Mouse (Mus musculus): ENCODE results near the gene Slc5a6. TPM values are rescaled to one million over a fixed set of nuclear protein-coding genes. Genes with fewer than 3 reads are reported as not detected.
"Not testable (repeated sequence)": the region's sequence is repeated elsewhere in the genome, so short reads cannot be mapped to it uniquely, and the experiment has no call there.

Gene Slc5a6
- polyA plus RNA-seq, 1 experiment: 5.5 TPM

DNA sequence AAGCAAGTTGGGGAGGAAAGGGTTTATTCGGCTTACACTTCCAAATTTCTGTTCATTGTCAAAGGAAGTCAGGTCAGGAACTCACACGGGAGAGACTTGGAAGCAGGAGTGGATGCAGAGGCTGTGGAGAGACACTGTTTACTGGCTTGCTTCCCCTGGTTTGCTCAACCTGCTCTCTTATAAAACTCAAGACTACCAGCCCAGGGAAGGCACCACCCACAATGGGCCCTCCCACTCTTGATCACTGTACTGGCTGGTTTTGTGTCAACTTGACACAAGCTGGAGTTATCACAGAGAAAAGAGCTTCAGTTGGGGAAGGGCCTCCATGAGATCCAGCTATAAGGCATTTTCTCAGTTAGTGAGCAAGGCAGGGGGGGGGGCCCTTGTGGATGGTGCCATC, 22.3 kb upstream of the Slc5a6 start:
- H3K27ac ChIP-seq (ENCODE audit: insufficient read depth, low read depth, low read length): no peak overlapping the region
- no peaks in the 10 kb centered on the region for H3K4me1 ChIP-seq (ENCODE audit: control insufficient read depth, insufficient read depth, low read length)
- TF ChIP-seq POLR2A (IDR thresholded peaks at IDR 0.05; ENCODE audit: borderline replicate concordance, low read depth, low read length) (no peak), CTCF (IDR thresholded peaks at IDR 0.05; ENCODE audit: low read depth, low read length) (no peak)
- no peak overlapping the region for H3K4me3 ChIP-seq (ENCODE audit: insufficient read depth, low read length)

DNA sequence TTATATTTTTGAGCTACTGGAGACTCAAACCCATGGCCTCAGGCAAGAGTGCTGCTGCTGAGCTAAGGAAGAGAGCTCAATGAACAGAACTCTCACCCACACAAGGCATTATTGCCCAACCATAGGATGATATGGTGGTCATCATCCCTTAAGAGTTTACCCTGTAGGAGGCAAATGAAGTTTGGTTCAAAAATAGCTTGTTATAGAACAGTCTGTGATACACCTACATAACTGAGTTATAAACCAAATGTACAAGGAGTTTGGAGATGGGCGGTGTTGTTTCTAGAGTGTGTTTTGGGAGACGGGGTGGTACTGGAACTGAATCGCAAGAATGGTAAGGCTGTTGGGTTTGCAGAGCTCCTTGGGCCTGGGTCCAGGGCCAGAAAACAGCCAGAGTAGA, 21.1 kb upstream of the Slc5a6 start:
- no peak overlapping the region for H3K4me3 ChIP-seq (ENCODE audit: insufficient read depth, low read length)
- no peaks in the 10 kb centered on the region for H3K4me1 ChIP-seq (ENCODE audit: control insufficient read depth, insufficient read depth, low read length)
- TF ChIP-seq CTCF (IDR thresholded peaks at IDR 0.05; ENCODE audit: low read depth, low read length) (no peak), POLR2A (IDR thresholded peaks at IDR 0.05; ENCODE audit: borderline replicate concordance, low read depth, low read length) (no peak)
- no peak overlapping the region for H3K27ac ChIP-seq (ENCODE audit: insufficient read depth, low read depth, low read length)

DNA sequence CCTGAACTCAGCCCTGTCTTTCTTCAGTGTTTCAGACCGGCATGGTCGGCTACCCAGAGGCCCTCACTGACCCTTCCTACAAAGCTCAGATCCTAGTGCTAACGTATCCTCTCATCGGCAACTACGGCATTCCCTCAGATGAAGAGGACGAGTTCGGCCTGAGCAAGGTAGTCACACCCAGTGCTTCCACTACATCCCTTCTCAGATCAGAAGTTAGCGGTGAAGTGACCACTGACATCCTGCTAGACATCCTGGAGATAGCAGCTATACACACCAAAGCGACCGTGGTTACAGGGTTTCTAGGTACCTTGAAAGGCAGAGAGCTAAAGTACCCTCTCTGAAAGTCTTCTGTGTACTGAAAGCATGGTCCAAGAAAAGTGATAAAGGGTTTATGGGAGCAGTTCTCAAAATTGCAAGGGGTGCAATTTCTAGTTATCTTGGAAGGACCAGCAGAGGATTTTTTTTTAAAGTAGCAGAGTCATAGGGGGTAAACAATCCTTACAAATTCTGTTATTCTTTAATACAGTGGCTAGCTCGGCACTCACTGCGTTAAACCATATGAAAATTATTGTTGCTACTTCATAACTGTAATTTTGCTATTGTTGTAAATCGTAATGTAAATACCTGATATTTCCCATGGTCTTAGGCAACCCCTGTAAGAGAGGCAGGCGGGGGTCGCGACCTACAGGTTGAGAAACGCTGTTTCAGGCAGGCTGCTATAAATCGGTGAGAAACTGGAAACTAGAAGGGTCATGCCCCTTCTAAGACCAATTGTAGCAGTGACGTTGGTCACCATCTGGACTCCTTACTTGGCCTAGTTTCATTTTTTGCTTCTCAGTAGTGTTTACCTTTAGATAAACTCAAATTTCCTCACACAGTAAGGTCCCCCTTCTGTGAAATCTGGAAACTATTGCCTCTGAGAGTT, 6.8 kb upstream of the Slc5a6 start:
- Histone ChIP-seq H3K4me3 (ENCODE audit: insufficient read depth, low read length) (peak overlapping the region; percentile 76), H3K27ac (ENCODE audit: insufficient read depth, low read depth, low read length) (no peak overlapping the region), H3K4me1 (ENCODE audit: control insufficient read depth, insufficient read depth, low read length) (peaks cover 9% of the 10 kb centered on the region)
- TF ChIP-seq POLR2A (IDR thresholded peaks at IDR 0.05; ENCODE audit: borderline replicate concordance, low read depth, low read length) (no peak), CTCF (IDR thresholded peaks at IDR 0.05; ENCODE audit: low read depth, low read length) (no peak)

DNA sequence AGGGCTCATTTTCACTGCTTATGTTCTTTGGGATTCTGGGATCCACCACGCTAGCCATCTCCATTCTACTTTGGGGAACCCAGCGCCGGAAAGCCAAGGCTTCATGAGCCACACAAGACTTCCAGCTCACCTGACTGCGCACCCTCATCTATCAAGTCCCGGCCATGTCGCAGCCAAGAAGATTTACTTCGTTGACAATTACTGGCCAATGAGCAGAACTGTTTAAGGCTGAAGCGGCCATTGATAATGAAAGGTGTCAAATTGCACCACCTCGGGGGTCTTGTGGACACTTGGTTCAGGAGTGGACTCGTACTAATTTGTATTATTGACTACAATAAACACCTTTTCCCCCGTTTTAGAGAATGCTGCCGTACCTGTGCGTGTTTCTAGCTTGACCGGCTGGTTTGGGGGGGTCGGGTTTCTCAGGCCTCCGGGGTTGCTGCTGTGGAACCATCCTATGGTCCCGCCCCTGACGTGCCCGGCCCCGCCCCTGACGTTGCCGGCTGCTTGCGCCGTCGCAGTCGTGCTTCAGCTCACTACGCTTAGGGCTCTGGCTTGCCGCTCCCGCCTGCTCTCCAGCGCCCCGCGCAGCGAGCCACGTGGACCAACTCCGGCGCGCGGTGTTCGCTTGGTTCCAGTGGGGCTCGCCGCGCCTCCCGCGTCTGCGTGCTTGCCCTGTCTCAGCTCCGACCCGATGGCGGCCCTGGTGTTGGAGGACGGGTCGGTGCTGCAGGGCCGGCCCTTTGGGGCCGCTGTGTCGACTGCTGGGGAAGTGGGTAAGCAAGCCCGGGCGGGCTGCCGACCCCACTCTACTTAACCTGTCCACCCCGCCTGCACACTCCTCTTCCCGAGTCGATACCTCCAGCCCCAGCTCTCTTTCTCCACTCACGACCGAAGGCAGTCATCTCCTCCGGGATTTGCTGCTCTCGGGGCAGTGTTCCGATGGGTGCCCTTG, 5.8 kb upstream of the Slc5a6 start, which contains the start of gene Cad:
Gene Cad, plus strand, starts transcription at position 520 of the 955 bp plus-strand sequence.
- H3K27ac ChIP-seq (ENCODE audit: insufficient read depth, low read depth, low read length): peak within 1 kb of the TSS; percentile 8; the same call in 1 of the 2 replicates
- H3K4me1 ChIP-seq (ENCODE audit: control insufficient read depth, insufficient read depth, low read length): peaks cover 9% of the 10 kb centered on the region
- TF ChIP-seq CTCF (IDR thresholded peaks at IDR 0.05; ENCODE audit: low read depth, low read length) (no peak), POLR2A (IDR thresholded peaks at IDR 0.05; ENCODE audit: borderline replicate concordance, low read depth, low read length) (no peak)
- H3K4me3 ChIP-seq (ENCODE audit: insufficient read depth, low read length): peak within 1 kb of the TSS; percentile 76

DNA sequence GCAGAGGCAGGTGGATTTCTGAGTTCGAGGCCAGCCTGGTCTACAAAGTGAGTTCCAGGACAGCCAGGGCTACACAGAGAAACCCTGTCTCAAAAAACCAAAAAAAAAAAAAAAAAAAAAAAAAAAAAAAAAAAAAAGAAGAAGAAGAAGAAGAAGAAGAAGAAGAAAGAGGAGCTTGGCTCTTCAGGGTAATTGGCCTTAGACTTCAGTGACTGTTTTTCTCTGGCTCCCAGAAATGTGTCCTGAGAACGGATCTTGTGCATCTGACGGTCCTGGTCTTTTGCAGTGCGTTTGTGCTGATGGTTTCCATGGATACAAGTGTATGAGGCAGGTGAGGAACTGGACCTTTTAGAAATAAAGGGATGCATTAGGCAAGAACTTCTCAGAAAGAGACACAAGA, 5.0 kb upstream of the Slc5a6 start:
- H3K4me3 ChIP-seq (ENCODE audit: insufficient read depth, low read length); H3K4me1 ChIP-seq (ENCODE audit: control insufficient read depth, insufficient read depth, low read length); H3K27ac ChIP-seq (ENCODE audit: insufficient read depth, low read depth, low read length): not testable (repeated sequence)

DNA sequence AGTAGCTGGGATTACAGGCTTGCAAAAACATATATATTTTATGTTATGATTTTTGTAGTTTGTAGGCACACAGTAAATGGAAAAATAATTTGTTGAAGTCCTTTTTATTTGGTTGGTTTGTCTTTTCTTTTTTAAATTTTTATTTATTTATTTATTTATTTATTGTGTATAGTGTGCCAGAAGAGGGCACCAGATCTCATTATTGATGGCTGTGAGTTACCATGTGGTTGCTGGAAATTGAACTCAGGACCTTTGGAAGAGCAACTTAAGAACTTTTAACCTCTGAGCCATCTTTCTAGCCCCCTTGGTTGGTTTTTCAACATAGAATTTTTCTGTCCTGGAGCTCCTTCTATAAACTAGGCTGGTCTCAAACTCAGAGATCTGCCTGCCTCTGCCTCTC, 1.7 kb upstream of the Slc5a6 start:
- Histone ChIP-seq H3K27ac (ENCODE audit: insufficient read depth, low read depth, low read length) (no peak overlapping the region), H3K4me1 (ENCODE audit: control insufficient read depth, insufficient read depth, low read length) (peaks cover 10% of the 10 kb centered on the region), H3K4me3 (ENCODE audit: insufficient read depth, low read length) (no peak overlapping the region)
- TF ChIP-seq POLR2A (IDR thresholded peaks at IDR 0.05; ENCODE audit: borderline replicate concordance, low read depth, low read length) (no peak), CTCF (IDR thresholded peaks at IDR 0.05; ENCODE audit: low read depth, low read length) (no peak)

DNA sequence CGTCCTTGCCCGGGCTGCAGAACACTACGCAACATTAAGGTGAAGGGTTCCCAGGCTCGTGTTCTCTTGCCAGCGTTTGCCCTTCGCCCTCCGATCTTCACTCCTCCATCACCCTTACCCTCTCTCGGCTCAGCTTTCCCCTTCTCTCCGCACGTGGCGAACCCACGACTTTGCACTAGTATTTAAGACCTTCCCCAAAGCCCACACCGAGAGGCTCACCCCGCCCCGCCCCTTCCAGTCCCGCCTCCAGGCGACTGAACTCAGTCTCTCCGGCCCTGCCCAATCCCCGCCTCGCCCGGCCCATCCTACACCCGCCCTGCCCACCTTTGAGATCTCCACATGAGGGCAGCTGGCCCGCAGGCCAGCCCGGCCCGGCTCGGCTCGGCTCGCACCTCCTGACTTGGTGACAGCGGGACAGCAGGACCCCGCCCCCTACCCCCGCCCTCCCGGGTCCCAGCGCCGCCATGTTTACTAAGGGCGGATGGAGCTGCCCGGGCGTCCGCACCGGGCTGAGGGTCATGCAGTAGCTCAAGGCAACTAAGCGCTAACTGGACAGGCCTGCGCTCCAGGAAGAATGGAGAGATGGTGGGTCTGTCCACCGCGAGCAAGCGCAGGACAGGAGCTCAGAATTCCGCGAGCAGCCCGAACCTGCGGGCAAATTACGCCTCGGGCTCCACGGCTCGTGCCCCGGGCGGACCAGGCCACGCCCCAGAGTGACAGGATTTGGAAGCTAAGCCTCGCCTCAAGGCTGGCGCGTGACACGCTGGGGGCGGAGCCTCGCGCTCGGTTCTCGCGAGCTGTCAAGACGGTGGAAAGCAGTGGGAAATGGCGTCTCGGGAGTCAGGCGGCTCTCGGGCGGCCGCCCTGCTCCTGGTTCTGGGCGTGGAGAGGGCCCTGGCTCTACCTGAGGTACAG, 619 bp downstream of the Slc5a6 start, which contains the start of gene Atraid:
Gene Atraid, plus strand, starts transcription at position 465 of the 915 bp plus-strand sequence.
- Histone ChIP-seq H3K4me1 (ENCODE audit: control insufficient read depth, insufficient read depth, low read length) (peaks cover 5% of the 10 kb centered on the region), H3K4me3 (ENCODE audit: insufficient read depth, low read length) (peak within 1 kb of the TSS; percentile 97), H3K27ac (ENCODE audit: insufficient read depth, low read depth, low read length) (peak within 1 kb of the TSS; percentile 94)
- no peak for TF ChIP-seq CTCF (IDR thresholded peaks at IDR 0.05; ENCODE audit: low read depth, low read length)
- TF ChIP-seq POLR2A (IDR thresholded peaks at IDR 0.05; ENCODE audit: borderline replicate concordance, low read depth, low read length): peak; percentile 92

DNA sequence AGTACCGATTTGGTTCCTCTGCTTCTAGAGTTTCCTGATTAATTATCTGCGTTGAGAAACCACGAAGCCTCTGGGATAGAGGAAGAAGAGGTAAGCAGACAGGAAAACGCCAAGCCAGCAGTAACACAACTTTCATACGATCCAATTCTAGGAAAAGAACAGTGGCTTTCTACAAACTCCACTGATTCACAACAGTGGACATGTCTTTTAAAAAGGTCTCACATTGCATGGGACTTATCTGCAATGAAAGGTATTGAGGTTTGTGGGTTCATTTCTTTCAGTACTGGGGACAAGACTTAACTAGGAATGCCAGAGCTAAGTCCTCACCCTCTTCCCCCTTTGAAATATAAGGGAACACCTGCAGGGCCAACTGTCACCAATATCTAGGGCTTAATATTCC, 1.6 kb downstream of the Slc5a6 start:
- TF ChIP-seq CTCF (IDR thresholded peaks at IDR 0.05; ENCODE audit: low read depth, low read length) (no peak), POLR2A (IDR thresholded peaks at IDR 0.05; ENCODE audit: borderline replicate concordance, low read depth, low read length) (no peak)
- Histone ChIP-seq H3K27ac (ENCODE audit: insufficient read depth, low read depth, low read length) (no peak overlapping the region), H3K4me1 (ENCODE audit: control insufficient read depth, insufficient read depth, low read length) (peaks cover 5% of the 10 kb centered on the region), H3K4me3 (ENCODE audit: insufficient read depth, low read length) (peak overlapping the region; percentile 97)

DNA sequence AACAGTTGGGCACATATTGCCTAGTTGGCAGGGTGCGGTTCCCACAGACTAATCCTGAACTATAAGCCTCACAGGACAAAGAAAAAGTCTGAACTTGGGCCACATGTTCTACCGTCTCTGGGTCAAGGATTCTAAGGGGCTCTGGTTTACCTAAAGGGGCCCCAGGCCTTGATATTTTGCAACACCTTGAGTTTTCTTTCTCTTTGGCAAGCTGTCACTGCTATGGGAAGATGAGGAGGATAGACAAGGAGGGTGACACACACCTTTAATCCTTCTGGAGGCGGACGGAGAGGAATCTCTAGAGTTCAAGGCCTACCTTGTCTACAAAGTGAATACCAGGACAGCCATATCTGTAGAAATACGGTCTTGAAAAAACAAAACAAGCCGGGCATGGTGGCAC, 2.3 kb downstream of the Slc5a6 start:
- Histone ChIP-seq H3K4me1 (ENCODE audit: control insufficient read depth, insufficient read depth, low read length) (peaks cover 6% of the 10 kb centered on the region), H3K4me3 (ENCODE audit: insufficient read depth, low read length) (no peak overlapping the region), H3K27ac (ENCODE audit: insufficient read depth, low read depth, low read length) (no peak overlapping the region)
- TF ChIP-seq CTCF (IDR thresholded peaks at IDR 0.05; ENCODE audit: low read depth, low read length) (no peak), POLR2A (IDR thresholded peaks at IDR 0.05; ENCODE audit: borderline replicate concordance, low read depth, low read length) (no peak)
